Mouse (Mus musculus): ENCODE measurements around the gene Exosc8. TPM values are rescaled to one million over a fixed set of nuclear protein-coding genes. Genes with fewer than 3 reads are reported as not detected.
A peak's percentile ranks its signal among the peaks of the same experiment; 100 is the strongest.
"Not testable (repeated sequence)": the region's sequence is repeated elsewhere in the genome, so short reads cannot be mapped to it uniquely, and the experiment has no call there.

Gene Exosc8
- polyA plus RNA-seq, 2 experiments = 119 to 130 TPM

DNA sequence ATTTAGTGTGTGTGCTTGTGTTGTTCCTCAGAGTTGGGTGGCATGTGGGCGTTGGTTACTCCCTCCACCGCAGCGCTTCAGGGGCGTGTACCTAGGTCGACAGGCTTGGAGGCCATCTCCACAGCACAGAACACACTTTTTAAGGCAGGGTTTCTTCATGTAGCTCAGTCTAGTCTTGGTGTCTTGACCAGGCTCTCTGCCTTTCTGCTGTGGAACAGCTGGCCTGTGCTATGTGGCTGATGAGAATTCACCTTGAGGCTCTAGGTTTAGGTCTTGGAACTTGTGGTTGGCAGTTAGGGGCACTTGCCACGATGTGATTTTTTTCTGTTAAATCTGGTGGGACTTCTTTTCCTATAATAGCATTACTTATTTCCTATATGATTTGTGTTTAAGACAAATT lies 20.9 kb downstream of the Exosc8 start, which contains the start of gene Gm21958:
Gene Gm21958 (minus strand): TSS at position 101 of the 400 bp plus-strand sequence.
- Histone ChIP-seq H3K4me1 (ENCODE audit: control insufficient read depth, insufficient read depth, low read length) (no peaks in the 10 kb centered on the region), H3K27ac (replicated peaks; ENCODE audit: low read depth, low read length) (no peak within 1 kb of the TSS), H3K4me3 (replicated peaks; ENCODE audit: low read length) (no peak within 1 kb of the TSS), H3K9ac (ENCODE audit: low read depth, low read length, severe bottlenecking) (no peak within 1 kb of the TSS), H3K4me2 (replicated peaks; ENCODE audit: low read depth, low read length, severe bottlenecking) (no peak within 1 kb of the TSS), H3K27me3 (ENCODE audit: control insufficient read depth, insufficient read depth, low read length) (no peaks in the 10 kb centered on the region), H3K36me3 (ENCODE audit: control insufficient read depth, insufficient read depth, low read length) (peaks cover 82% of the 10 kb centered on the region), H3K9me3 (ENCODE audit: control insufficient read depth, low read length) (no peaks in the 10 kb centered on the region)
- ATAC-seq (ENCODE audit: low FRiP score, low read depth) = no peak
- DNase-seq (ENCODE audit: low spot score) = no peak
- 92% methylated on average over 6 of the region's 6 CpGs for WGBS
- TF ChIP-seq POLR2A (IDR thresholded peaks at IDR 0.05; ENCODE audit: borderline replicate concordance, extremely low read depth, insufficient read depth, insufficient read length) = no peak

DNA sequence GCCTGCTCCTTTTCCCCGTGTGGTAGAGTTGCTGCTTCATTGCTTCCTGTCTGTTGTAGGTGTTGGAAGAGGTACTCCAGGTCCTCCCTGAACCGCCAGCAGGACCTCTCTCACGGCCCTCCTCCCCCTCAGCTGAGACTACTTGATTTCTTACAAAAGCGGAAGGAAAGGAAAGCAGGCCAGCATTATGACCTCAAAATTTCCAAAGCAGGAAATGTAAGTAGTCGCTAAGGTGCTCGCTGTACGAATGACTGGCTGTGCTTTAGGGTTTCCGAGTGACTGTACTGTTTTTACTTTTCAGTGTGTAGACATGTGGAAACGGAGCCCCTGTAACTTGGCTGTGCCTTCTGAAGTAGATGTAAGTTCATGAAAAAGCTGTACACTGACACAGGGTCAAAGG lies 26.2 kb downstream of the Exosc8 start:
- DNase-seq (ENCODE audit: low spot score) = no peak
- 75% methylated on average over 9 of the region's 9 CpGs for WGBS
- H3K36me3 ChIP-seq (ENCODE audit: control insufficient read depth, insufficient read depth, low read length) = peaks cover 84% of the 10 kb centered on the region

DNA sequence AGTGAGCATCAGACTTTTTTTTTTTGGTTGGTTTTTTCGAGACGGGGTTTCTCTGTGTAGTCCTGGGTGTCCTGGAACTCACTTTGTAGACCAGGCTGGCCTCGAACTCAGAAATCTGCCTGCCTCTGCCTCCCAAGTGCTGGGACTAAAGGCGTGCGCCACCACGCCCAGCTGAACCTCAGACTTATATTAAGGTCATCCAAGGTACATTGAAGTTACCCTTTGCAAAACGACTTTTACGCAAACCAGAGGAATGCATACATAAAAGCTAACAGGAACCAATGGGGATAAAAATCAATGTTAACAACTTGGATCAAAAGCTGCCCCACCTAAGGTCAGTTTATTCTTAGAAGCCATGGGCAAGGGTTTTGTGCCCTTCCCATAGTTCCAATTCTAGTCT lies 31.1 kb downstream of the Exosc8 start:
- H3K9ac ChIP-seq (ENCODE audit: low read depth, low read length, severe bottlenecking); ATAC-seq (ENCODE audit: low FRiP score, low read depth); H3K4me3 ChIP-seq (replicated peaks; ENCODE audit: low read length); H3K27me3 ChIP-seq (ENCODE audit: control insufficient read depth, insufficient read depth, low read length); H3K27ac ChIP-seq (replicated peaks; ENCODE audit: low read depth, low read length); H3K4me1 ChIP-seq (ENCODE audit: control insufficient read depth, insufficient read depth, low read length); DNase-seq (ENCODE audit: low spot score); H3K4me2 ChIP-seq (replicated peaks; ENCODE audit: low read depth, low read length, severe bottlenecking); H3K9me3 ChIP-seq (ENCODE audit: control insufficient read depth, low read length): not testable (repeated sequence)
- peaks cover 87% of the 10 kb centered on the region for H3K36me3 ChIP-seq (ENCODE audit: control insufficient read depth, insufficient read depth, low read length)
- 94% methylated on average over 8 of the region's 8 CpGs for WGBS

More for the DNA sequence above, 26.2 kb downstream of the Exosc8 start:
- no peak for ATAC-seq (ENCODE audit: low FRiP score, low read depth)
- no peaks in the 10 kb centered on the region for H3K4me1 ChIP-seq (ENCODE audit: control insufficient read depth, insufficient read depth, low read length)
- no peak overlapping the region for H3K27ac ChIP-seq (replicated peaks; ENCODE audit: low read depth, low read length)
- H3K27me3 ChIP-seq (ENCODE audit: control insufficient read depth, insufficient read depth, low read length) = no peaks in the 10 kb centered on the region
- no peak overlapping the region for H3K4me3 ChIP-seq (replicated peaks; ENCODE audit: low read length)
- TF ChIP-seq POLR2A (IDR thresholded peaks at IDR 0.05; ENCODE audit: borderline replicate concordance, extremely low read depth, insufficient read depth, insufficient read length) = no peak
- H3K9ac ChIP-seq (ENCODE audit: low read depth, low read length, severe bottlenecking) = no peak overlapping the region
- H3K4me2 ChIP-seq (replicated peaks; ENCODE audit: low read depth, low read length, severe bottlenecking) = no peak overlapping the region
- no peaks in the 10 kb centered on the region for H3K9me3 ChIP-seq (ENCODE audit: control insufficient read depth, low read length)

DNA sequence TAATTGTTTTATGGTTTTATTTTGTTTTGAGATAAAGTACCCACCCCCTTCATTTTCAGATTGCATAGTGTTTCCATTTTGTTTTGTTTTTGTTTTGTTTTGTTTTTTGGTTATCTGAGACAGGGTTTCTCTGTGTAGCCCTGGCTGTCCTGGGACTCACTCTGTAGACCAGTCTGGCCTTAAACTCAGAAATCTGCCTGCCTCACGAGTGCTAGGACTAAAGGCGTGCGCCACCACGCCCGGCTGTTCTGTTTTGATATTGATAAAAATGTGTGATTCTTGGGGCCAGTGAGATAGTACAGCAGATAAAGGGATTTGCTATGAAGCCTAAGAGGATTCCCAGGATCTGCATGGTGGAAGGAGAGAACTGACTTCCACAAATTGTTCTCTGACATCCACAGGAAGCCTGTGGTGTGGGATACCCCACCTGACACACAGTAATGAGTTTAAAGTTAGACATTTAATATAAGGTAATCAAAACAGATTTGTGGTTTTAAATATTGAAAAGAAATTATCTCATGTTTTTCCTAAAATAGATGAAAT lies 35.4 kb downstream of the Exosc8 start:
- H3K4me1 ChIP-seq (ENCODE audit: control insufficient read depth, insufficient read depth, low read length) = no peaks in the 10 kb centered on the region
- H3K9me3 ChIP-seq (ENCODE audit: control insufficient read depth, low read length) = no peaks in the 10 kb centered on the region
- TF ChIP-seq POLR2A (IDR thresholded peaks at IDR 0.05; ENCODE audit: borderline replicate concordance, extremely low read depth, insufficient read depth, insufficient read length) = no peak
- no peak for ATAC-seq (ENCODE audit: low FRiP score, low read depth)
- no peak overlapping the region for H3K4me3 ChIP-seq (replicated peaks; ENCODE audit: low read length)
- peaks cover 79% of the 10 kb centered on the region for H3K36me3 ChIP-seq (ENCODE audit: control insufficient read depth, insufficient read depth, low read length)
- no peak for DNase-seq (ENCODE audit: low spot score)
- 80% methylated on average over 5 of the region's 5 CpGs for WGBS
- H3K27ac ChIP-seq (replicated peaks; ENCODE audit: low read depth, low read length) = no peak overlapping the region
- H3K27me3 ChIP-seq (ENCODE audit: control insufficient read depth, insufficient read depth, low read length) = no peaks in the 10 kb centered on the region
- H3K4me2 ChIP-seq (replicated peaks; ENCODE audit: low read depth, low read length, severe bottlenecking) = no peak overlapping the region
- no peak overlapping the region for H3K9ac ChIP-seq (ENCODE audit: low read depth, low read length, severe bottlenecking)

DNA sequence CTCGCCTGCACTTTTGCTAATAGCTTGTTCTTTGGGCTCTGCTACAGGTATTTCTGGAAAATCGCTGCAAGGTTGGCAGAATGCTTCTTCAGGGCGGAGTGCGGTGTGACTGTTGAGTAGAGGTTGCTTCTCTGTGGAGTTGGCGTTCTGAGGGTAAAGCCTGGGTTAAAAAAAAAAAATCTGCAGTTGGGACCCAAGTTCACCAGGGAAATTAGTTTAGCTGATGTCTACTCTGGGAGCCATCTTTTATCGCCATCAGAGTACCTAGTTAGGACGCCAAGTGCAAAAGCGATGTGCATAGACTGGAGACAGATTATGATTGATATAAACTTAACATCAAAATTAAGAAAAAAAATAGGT lies 42.2 kb downstream of the Exosc8 start:
- peaks cover 30% of the 10 kb centered on the region for H3K36me3 ChIP-seq (ENCODE audit: control insufficient read depth, insufficient read depth, low read length)
- WGBS = 0% methylated on average over 8 of the region's 8 CpGs
- 0 out of 2 replicates have a peak, but pooled peaks have one; percentile 0 for ATAC-seq (ENCODE audit: low FRiP score, low read depth)

More for the DNA sequence above, 42.2 kb downstream of the Exosc8 start:
- no peaks in the 10 kb centered on the region for H3K9me3 ChIP-seq (ENCODE audit: control insufficient read depth, low read length)
- H3K4me3 ChIP-seq (replicated peaks; ENCODE audit: low read length) = peak overlapping the region; percentile 72
- peaks cover 9% of the 10 kb centered on the region; the same call in 1 of the 2 replicates for H3K4me1 ChIP-seq (ENCODE audit: control insufficient read depth, insufficient read depth, low read length)
- H3K27ac ChIP-seq (replicated peaks; ENCODE audit: low read depth, low read length) = peak overlapping the region; percentile 90
- peak overlapping the region; percentile 44 for H3K4me2 ChIP-seq (replicated peaks; ENCODE audit: low read depth, low read length, severe bottlenecking)
- no peak for TF ChIP-seq POLR2A (IDR thresholded peaks at IDR 0.05; ENCODE audit: borderline replicate concordance, extremely low read depth, insufficient read depth, insufficient read length)
- H3K27me3 ChIP-seq (ENCODE audit: control insufficient read depth, insufficient read depth, low read length) = no peaks in the 10 kb centered on the region
- H3K9ac ChIP-seq (ENCODE audit: low read depth, low read length, severe bottlenecking) = peak overlapping the region; percentile 69
- DNase-seq (ENCODE audit: low spot score) = peak; percentile 38
